ENCODE assay signal across 24 mouse cellular contexts in genomic region chr2:166944346-166944745, GRCm38 (mm10).
"Had no signal": no experiment of that assay in that cellular context is flagged by ENCODE, and none has a peak within 500 bp of the region (broad histone marks: within the 10 kb centered on the region; RNA-seq: fewer than 3 reads in every experiment).

No protein-coding gene starts in this region.

- H3K27ac ChIP-seq: embryonic facial prominence, embryonic 10.5 days; embryonic facial prominence, embryonic 12.5 days; embryonic facial prominence, embryonic 13.5 days; embryonic facial prominence, embryonic 15.5 days; forebrain, embryonic 10.5 days; forebrain, embryonic 12.5 days; forebrain, embryonic 13.5 days; forebrain, embryonic 15.5 days; heart, adult 2 months; heart, embryonic 10.5 days had no signal

- H3K4me3 ChIP-seq: embryonic facial prominence, embryonic 10.5 days; embryonic facial prominence, embryonic 12.5 days; embryonic facial prominence, embryonic 13.5 days; embryonic facial prominence, embryonic 15.5 days; erythroblast, embryonic 14.5 days; forebrain, embryonic 10.5 days; forebrain, embryonic 12.5 days; forebrain, embryonic 13.5 days; forebrain, embryonic 15.5 days; heart, adult 2 months; heart, embryonic 10.5 days had no signal

- DNase-seq: cerebellum, adult 18-20 months; cerebellum, adult 2 months; cerebellum, adult 8-10 months; cerebellum, adult 9-10 months; cerebellum, adult 9-11 months; cerebellum, postnatal 10 days; cerebellum, postnatal 14 days; cerebellum, postnatal 36 days; embryo, embryonic 11 days; forebrain, postnatal 0 days; gastrocnemius, postnatal 10 days; gastrocnemius, postnatal 36 days; heart, adult 18-20 months; heart, adult 2 months had no signal
